Mouse (Mus musculus): ENCODE measurements around the gene Foxp3.

- TF ChIP-seq CTCF (IDR thresholded peaks at IDR 0.05; ENCODE audit: insufficient read depth, low read depth, low read length) (no peak), POLR2A (IDR thresholded peaks at IDR 0.05; ENCODE audit: insufficient read depth, low read depth, low read length) (no peak)
These were observed 10.4 kb upstream of the Foxp3 start for GRCm38 (mm10) chrX:7563076-7563475.
